Mouse (Mus musculus) intestine, embryonic 16.5 days (tissue): ENCODE data around the gene Ddx10. TPM values are rescaled to one million over a fixed set of nuclear protein-coding genes. Genes with fewer than 3 reads are reported as not detected.
A peak's percentile ranks its signal among the peaks of the same experiment; 100 is the strongest.

Source experiments
- ATAC-seq: fragments of 200-750 bp; cut with Nextera tagmentation; 2 replicates; pipeline ENCODE4 v1.8.0; 2017; ENCODE audit warnings: moderate TSS enrichment, moderate library complexity
- H3K27ac ChIP-seq: fragments of 300-500 bp; sonication (generic); 2 replicates; pipeline ENCODE4 v1.5.1; 2014; ENCODE audit warnings: mild to moderate bottlenecking, low read length
- H3K27me3 ChIP-seq: fragments of 300-500 bp; sonication (generic); replicated peaks from 2 replicates; pipeline ENCODE4 v1.6.1; 2014; ENCODE audit warnings: low read length, control low read depth, mixed read lengths; ENCODE audit not compliant: control insufficient read depth, insufficient read depth
- H3K36me3 ChIP-seq: fragments of 300-500 bp; sonication (generic); 2 replicates; pipeline ENCODE4 v1.6.1; 2014; ENCODE audit warnings: low read length, control low read depth; ENCODE audit not compliant: control insufficient read depth, insufficient read depth
- H3K4me1 ChIP-seq: fragments of 300-500 bp; sonication (generic); 2 replicates; pipeline ENCODE4 v1.6.1; 2014; ENCODE audit warnings: low read length, control low read depth, mixed read lengths; ENCODE audit not compliant: control insufficient read depth, insufficient read depth
- H3K4me2 ChIP-seq: fragments of 300-500 bp; sonication (generic); 2 replicates; pipeline ENCODE4 v1.6.1; 2014; ENCODE audit warnings: low read depth, low read length, control low read depth
- H3K4me3 ChIP-seq: fragments of 300-500 bp; sonication (generic); 2 replicates; pipeline ENCODE4 v1.5.1; 2014; ENCODE audit warnings: mild to moderate bottlenecking, low read length
- H3K9ac ChIP-seq: fragments of 300-500 bp; sonication (generic); 2 replicates; pipeline ENCODE4 v1.6.1; 2014; ENCODE audit warnings: low read depth, low read length
- H3K9me3 ChIP-seq: fragments of 300-500 bp; sonication (generic); 2 replicates; pipeline ENCODE4 v1.6.1; 2016; ENCODE audit warnings: low read length, control low read depth; ENCODE audit not compliant: control insufficient read depth
- WGBS: fragments of 180-500 bp; shearing (Covaris S2); extraction: QIAGEN DNeasy Blood & Tissue Kit; methylation state at CpG from one replicate; pipeline ENCODE4 v1.1.7; 2014; 5-methylcytosine and 5-hydroxymethylcytosine counted together
- polyA plus RNA-seq: library from polyadenylated mRNA; unstranded; fragments of >200 nt; fragmentation: Nextera tagmentation; extraction: Ambion mirVana; gene quantifications from 2 replicates; pipeline ENCODE4 v1.2.1, GENCODE M21; 2015

Gene Ddx10
- polyA plus RNA-seq, 1 experiment from 2014 or later, result 24.2 TPM

DNA sequence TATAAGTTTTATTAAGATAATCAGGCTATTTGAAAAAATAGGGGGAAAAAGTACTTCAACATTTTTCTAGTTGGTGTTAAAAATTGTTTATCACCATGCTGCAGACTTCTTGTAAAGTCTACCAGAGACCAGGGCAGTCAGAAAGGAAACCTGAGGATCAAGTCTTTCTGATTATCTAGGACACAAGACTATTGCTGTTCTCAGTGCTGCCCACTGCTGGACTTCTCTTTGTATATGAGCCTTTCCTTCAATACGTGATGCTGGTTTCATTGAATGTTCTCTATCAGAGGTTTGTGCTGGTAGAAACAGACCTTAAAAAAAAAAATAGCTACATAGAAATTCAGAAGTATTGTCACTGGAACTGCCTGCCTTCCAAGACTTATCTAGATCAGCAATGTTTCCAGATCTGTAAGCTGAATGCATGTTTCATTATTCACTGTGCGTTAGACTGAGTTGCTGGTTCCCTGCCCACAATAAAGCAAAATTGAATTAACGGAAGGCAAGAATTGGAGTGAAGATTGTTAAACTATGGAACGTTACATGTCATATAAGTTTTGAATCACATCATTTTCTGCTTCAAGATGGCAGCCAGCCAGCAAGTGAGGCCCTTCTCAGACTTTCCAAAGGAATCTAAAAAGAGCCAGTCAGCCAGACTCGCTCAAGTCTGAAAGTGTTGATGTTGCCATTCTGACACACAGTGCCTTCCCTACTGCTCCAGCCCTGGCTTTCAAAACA is 21.0 kb upstream of the Ddx10 start:
- WGBS, result 62% methylated on average over 5 of the region's 5 CpGs
- H3K27ac ChIP-seq, result no peak overlapping the region

GRCm38 (mm10) chr9:53268036-53268435 is 20.2 kb upstream of the Ddx10 start:
- H3K4me2 ChIP-seq, result no peak overlapping the region
- H3K27me3 ChIP-seq, result no peaks in the 10 kb centered on the region
- H3K4me3 ChIP-seq, result no peak overlapping the region
- no peak overlapping the region for H3K9ac ChIP-seq
- H3K27ac ChIP-seq, result no peak overlapping the region
- H3K36me3 ChIP-seq, result no peaks in the 10 kb centered on the region
- 49% methylated on average over 5 of the region's 5 CpGs for WGBS
- H3K4me1 ChIP-seq, result peaks cover 15% of the 10 kb centered on the region
- H3K9me3 ChIP-seq, result no peaks in the 10 kb centered on the region
- ATAC-seq, result no peak

More for the DNA sequence above, 21.0 kb upstream of the Ddx10 start:
- no peaks in the 10 kb centered on the region for H3K27me3 ChIP-seq
- ATAC-seq, result no peak
- peaks cover 15% of the 10 kb centered on the region for H3K4me1 ChIP-seq
- no peaks in the 10 kb centered on the region for H3K9me3 ChIP-seq
- H3K4me3 ChIP-seq, result no peak overlapping the region
- no peaks in the 10 kb centered on the region for H3K36me3 ChIP-seq
- no peak overlapping the region for H3K9ac ChIP-seq
- H3K4me2 ChIP-seq, result no peak overlapping the region

DNA sequence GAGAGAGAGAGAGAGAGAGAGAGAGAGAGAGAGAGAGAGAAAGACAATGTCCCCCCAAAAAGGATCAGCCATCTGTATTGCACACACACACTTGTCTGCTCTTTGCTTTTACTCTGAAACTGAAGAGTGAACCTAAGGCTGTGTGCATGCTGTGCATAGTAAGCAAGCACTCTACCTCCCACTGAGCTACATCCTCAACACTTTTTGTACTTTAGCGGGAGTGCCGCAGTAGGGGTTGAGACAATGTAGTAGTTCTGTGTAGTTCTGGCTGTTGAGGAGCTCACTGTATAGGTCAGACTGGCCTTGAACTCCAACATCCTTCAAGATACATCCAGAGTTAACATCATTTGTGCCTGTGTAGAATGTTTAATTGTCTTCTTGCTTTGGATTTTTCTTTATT is 17.7 kb upstream of the Ddx10 start:
- 82% methylated on average over 2 of the region's 2 CpGs for WGBS
- Histone ChIP-seq H3K27ac (no peak overlapping the region), H3K4me2 (no peak overlapping the region), H3K9ac (no peak overlapping the region), H3K4me1 (0 out of 2 replicates have a peak, but pooled peaks cover 3% of the 10 kb centered on the region), H3K9me3 (no peaks in the 10 kb centered on the region), H3K27me3 (no peaks in the 10 kb centered on the region), H3K36me3 (no peaks in the 10 kb centered on the region), H3K4me3 (no peak overlapping the region)
- ATAC-seq, result no peak

DNA sequence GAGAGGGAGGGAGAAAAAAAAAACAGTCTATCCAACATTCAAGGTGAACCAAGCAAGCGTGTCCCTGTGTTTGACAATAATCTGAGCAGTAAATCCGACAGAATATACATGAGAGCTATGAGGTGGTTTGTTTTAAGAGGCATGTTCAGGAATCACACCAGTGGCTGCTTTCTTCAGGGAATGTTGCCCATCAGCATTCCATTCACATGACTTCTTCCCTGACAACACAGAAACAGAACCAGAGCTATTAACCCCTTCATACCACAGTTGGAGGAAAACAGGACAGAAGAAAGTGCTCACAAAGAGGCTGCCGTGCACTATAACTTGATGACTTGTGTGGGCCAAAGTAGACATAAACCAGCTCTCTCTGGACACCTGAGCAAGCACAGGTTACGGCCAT is 16.5 kb upstream of the Ddx10 start:
- Histone ChIP-seq H3K36me3 (no peaks in the 10 kb centered on the region), H3K4me1 (0 out of 2 replicates have a peak, but pooled peaks cover 3% of the 10 kb centered on the region), H3K4me3 (no peak overlapping the region), H3K9me3 (no peaks in the 10 kb centered on the region), H3K9ac (no peak overlapping the region), H3K27ac (no peak overlapping the region), H3K27me3 (no peaks in the 10 kb centered on the region), H3K4me2 (no peak overlapping the region)
- 39% methylated on average over 4 of the region's 4 CpGs for WGBS
- peak; percentile 38; the same call in 1 of the 2 replicates for ATAC-seq

DNA sequence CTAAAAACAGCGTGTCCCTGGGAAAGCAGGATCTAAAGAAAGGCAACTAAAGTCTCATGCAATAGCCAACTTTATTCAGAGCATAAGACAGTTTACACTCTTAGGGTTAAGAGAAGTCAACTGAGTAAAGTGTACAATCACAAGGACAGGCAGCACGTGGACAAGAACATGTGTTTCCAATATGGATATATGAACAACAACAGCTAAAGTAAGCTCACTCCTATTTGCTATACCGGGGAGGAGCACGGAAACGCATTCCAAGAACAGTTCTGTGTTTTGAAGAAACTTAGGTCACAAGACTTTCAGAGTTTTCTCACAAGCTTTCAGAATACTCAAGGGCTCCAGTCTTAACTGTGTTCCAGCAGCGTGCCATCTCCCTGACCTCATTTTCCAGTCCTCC is 10.3 kb upstream of the Ddx10 start:
- Histone ChIP-seq H3K36me3 (no peaks in the 10 kb centered on the region), H3K4me3 (no peak overlapping the region), H3K27me3 (no peaks in the 10 kb centered on the region), H3K4me1 (no peaks in the 10 kb centered on the region), H3K9me3 (no peaks in the 10 kb centered on the region), H3K9ac (no peak overlapping the region), H3K27ac (no peak overlapping the region), H3K4me2 (no peak overlapping the region)
- 41% methylated on average over 6 of the region's 6 CpGs for WGBS
- ATAC-seq, result no peak

DNA sequence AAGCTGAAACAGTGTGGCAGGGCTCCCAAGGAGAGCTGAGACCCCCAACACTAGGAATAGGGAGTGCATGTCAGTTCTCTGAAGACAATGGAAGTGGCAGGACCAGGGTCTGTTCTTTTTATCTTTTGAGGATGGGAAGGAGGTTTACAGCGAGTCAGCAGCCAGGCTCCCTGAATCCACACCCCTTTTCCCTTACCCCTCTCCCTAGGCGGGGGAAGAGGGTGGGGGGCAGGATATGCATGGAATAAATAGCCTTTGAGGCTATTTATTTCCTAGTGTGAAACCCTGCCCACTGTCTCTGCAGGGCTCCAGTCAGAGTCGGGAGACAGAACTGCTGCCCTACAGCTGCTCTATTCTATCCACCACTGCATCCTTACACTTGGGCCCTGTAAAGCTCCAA is 9.9 kb upstream of the Ddx10 start:
- WGBS, result 13% methylated on average over 3 of the region's 3 CpGs
- no peak for ATAC-seq
- no peaks in the 10 kb centered on the region for H3K27me3 ChIP-seq
- no peak overlapping the region for H3K27ac ChIP-seq
- H3K36me3 ChIP-seq, result no peaks in the 10 kb centered on the region
- H3K9me3 ChIP-seq, result no peaks in the 10 kb centered on the region
- no peaks in the 10 kb centered on the region for H3K4me1 ChIP-seq
- H3K4me2 ChIP-seq, result no peak overlapping the region
- no peak overlapping the region for H3K4me3 ChIP-seq
- no peak overlapping the region for H3K9ac ChIP-seq

- no peaks in the 10 kb centered on the region for H3K4me1 ChIP-seq
- H3K27me3 ChIP-seq, result no peaks in the 10 kb centered on the region
- H3K9ac ChIP-seq, result no peak overlapping the region
- no peaks in the 10 kb centered on the region for H3K36me3 ChIP-seq
- H3K4me3 ChIP-seq, result no peak overlapping the region
- WGBS, result 82% methylated on average over 4 of the region's 4 CpGs
- no peak overlapping the region for H3K27ac ChIP-seq
- no peaks in the 10 kb centered on the region for H3K9me3 ChIP-seq
- ATAC-seq, result no peak
- no peak overlapping the region for H3K4me2 ChIP-seq
Observed at GRCm38 (mm10) chr9:53256690-53257305, 8.9 kb upstream of the Ddx10 start.

GRCm38 (mm10) chr9:53254368-53254767 is 6.5 kb upstream of the Ddx10 start:
- no peaks in the 10 kb centered on the region for H3K4me1 ChIP-seq
- H3K9me3 ChIP-seq, result no peaks in the 10 kb centered on the region
- no peaks in the 10 kb centered on the region for H3K27me3 ChIP-seq
- H3K27ac ChIP-seq, result no peak overlapping the region
- no peak overlapping the region for H3K4me2 ChIP-seq
- peak; percentile 66 for ATAC-seq
- no peaks in the 10 kb centered on the region for H3K36me3 ChIP-seq
- WGBS, result 5% methylated on average over 4 of the region's 4 CpGs
- H3K4me3 ChIP-seq, result no peak overlapping the region
- no peak overlapping the region for H3K9ac ChIP-seq

DNA sequence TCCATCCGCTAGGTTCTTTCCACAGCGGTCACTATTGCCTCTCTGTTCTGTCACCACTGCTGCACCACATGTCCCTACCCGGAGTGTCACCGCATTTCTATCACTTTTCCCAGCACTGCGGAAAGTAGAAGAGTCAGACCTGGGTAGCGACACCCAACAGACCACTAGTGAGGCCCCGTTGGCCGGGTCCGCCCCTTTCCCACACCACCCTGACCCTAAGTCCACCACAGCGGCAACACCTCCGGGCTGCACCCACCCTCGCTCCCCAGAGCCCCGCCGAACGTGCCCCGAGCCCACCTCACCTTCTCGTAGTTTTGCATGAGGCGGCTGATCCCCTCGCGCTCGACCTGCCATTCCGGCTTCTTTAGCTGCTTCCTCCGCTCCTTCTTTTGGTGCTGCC is 337 bp downstream of the Ddx10 start:
- WGBS, result under 1% methylated on average over 23 of the region's 23 CpGs
- Histone ChIP-seq H3K9ac (peak overlapping the region; percentile 82), H3K9me3 (no peaks in the 10 kb centered on the region), H3K36me3 (no peaks in the 10 kb centered on the region), H3K4me2 (peak overlapping the region; percentile 87), H3K4me3 (peak overlapping the region; percentile 94), H3K4me1 (peaks cover 8% of the 10 kb centered on the region), H3K27ac (no peak overlapping the region), H3K27me3 (no peaks in the 10 kb centered on the region)
- ATAC-seq, result peak; percentile 60
